20 mouse cellular contexts compared by ENCODE assay signal in the genomic region with DNA sequence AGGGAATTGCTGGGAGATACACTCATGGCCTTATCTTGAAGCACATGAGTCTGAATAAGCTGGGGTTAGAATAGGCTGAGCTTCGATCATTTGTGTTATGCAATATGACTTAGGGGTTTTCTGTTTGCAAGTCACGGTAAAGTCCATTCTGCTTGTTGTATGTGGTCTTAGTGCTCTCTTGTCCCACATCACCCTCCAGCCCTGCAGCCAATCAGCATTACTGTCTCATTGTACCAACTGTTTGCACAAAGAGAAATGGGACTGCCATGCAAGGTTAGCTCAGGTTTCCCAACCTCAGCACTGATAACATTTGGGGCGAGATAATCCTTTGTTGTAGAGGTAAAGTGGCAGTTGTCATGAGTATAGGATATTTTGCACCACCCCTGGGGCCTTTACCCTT. TPM values are rescaled to one million over a fixed set of nuclear protein-coding genes. Genes with fewer than 3 reads are reported as not detected.
A peak's percentile ranks its signal among the peaks of the same experiment; 100 is the strongest.
DNase-seq lines count a peak whose midpoint lies in the region; ATAC-seq and TF ChIP-seq lines count a peak whose summit lies in the region.
"Had no signal": no experiment of that assay in that cellular context is flagged by ENCODE, and none has a peak within 500 bp of the region (broad histone marks: within the 10 kb centered on the region; RNA-seq: fewer than 3 reads in every experiment).

No protein-coding gene starts in this region.

- peaks cover 42% of the 10 kb centered on the region for H3K4me1 ChIP-seq in G1E (ENCODE audit: insufficient read depth, low read depth, low read length)
- peaks cover 16 to 18% of the 10 kb centered on the region in 2 experiments for H3K4me1 ChIP-seq in liver, embryonic 14.5 days (replicated peaks; ENCODE audit: control insufficient read depth in 2 of 2, insufficient read depth in 2 of 2, low read length in 1 of 2)
- H3K4me1 ChIP-seq in hindbrain, embryonic 10.5 days (replicated peaks): peaks cover 12% of the 10 kb centered on the region

- no peak overlapping the region for H3K4me3 ChIP-seq in G1E (ENCODE audit: low read depth, low read length)
- no peak overlapping the region for H3K4me3 ChIP-seq in liver, embryonic 14.5 days (ENCODE audit: insufficient read depth in 1 of 2, low read depth in 2 of 2, low read length in 2 of 2)
- no peak overlapping the region for H3K4me3 ChIP-seq in hindbrain, embryonic 10.5 days
- H3K4me3 ChIP-seq: embryonic facial prominence, embryonic 12.5 days; forebrain, embryonic 15.5 days; heart, embryonic 12.5 days; hindbrain, embryonic 15.5 days had no signal

- peak; percentile 30 for ATAC-seq in G1E (ENCODE audit: extremely low read depth, insufficient number of reproducible peaks, low FRiP score, poor library complexity, severe bottlenecking)
- peak; percentile 24 for ATAC-seq in liver, embryonic 14.5 days (ENCODE audit: insufficient read depth)
- ATAC-seq in megakaryocyte progenitor cell, adult 5-6 weeks (replicated peaks; ENCODE audit: poor library complexity): peak; percentile 2; the same call in 1 of the 2 replicates
- ATAC-seq: activated CD4-positive, CD25-positive, alpha-beta regulatory T cell, adult 4 months; forebrain, embryonic 15.5 days; Patski had no signal

- no peaks in the 10 kb centered on the region for H3K9me3 ChIP-seq in G1E (replicated peaks)
- H3K9me3 ChIP-seq in liver, embryonic 14.5 days (ENCODE audit: control insufficient read depth, low read length): no peaks in the 10 kb centered on the region
- no peaks in the 10 kb centered on the region for H3K9me3 ChIP-seq in hindbrain, embryonic 10.5 days
- H3K9me3 ChIP-seq: embryonic facial prominence, embryonic 12.5 days; forebrain, embryonic 15.5 days; heart, embryonic 12.5 days; hindbrain, embryonic 15.5 days had no signal

- no peak for DNase-seq in G1E (ENCODE audit: low spot score)
- peak; percentile 22 for DNase-seq in liver
- peak; percentile 29 to 34 (median 33) for DNase-seq in liver, embryonic 14.5 days (ENCODE audit: low read depth in 3 of 3, low spot score in 3 of 3)
- no peak for DNase-seq in kidney, adult 18-20 months
- no peak for DNase-seq in gastrocnemius, postnatal 25 days
- no peak for DNase-seq in embryo, embryonic 10.5 days (ENCODE audit: low spot score)
- DNase-seq in hindbrain, embryonic 10.5 days (ENCODE audit: low spot score): no peak
- DNase-seq: adrenal gland, adult 2 months; adrenal gland, postnatal 25 days; cerebellum, adult 18-20 months had no signal

- 16% methylated on average over 3 of the region's 3 CpGs for WGBS in liver, embryonic 14.5 days (ENCODE audit: insufficient replicate concordance)
- WGBS in hindbrain, embryonic 10.5 days: 76% methylated on average over 3 of the region's 3 CpGs

- H3K27ac ChIP-seq in liver, embryonic 14.5 days: no peak overlapping the region
- no peak overlapping the region for H3K27ac ChIP-seq in hindbrain, embryonic 10.5 days
- H3K27ac ChIP-seq: embryonic facial prominence, embryonic 12.5 days; forebrain, embryonic 15.5 days; hindbrain, embryonic 15.5 days had no signal

- TF ChIP-seq CTCF in G1E (IDR thresholded peaks at IDR 0.05; ENCODE audit: low read depth, low read length): no peak
- no peak for TF ChIP-seq CTCF in liver, embryonic 14.5 days (IDR thresholded peaks at IDR 0.05; ENCODE audit: low read depth)

- H3K9ac ChIP-seq in liver, embryonic 14.5 days (replicated peaks): no peak overlapping the region
- H3K9ac ChIP-seq: embryonic facial prominence, embryonic 12.5 days; forebrain, embryonic 15.5 days; heart, embryonic 12.5 days; hindbrain, embryonic 15.5 days had no signal

- H3K27me3 ChIP-seq in G1E (ENCODE audit: insufficient read depth, low read length): no peaks in the 10 kb centered on the region
- H3K27me3 ChIP-seq in liver, embryonic 14.5 days (ENCODE audit: control insufficient read depth, insufficient read depth, low read length): no peaks in the 10 kb centered on the region
- H3K27me3 ChIP-seq in hindbrain, embryonic 10.5 days (ENCODE audit: insufficient read depth, poor library complexity, severe bottlenecking): no peaks in the 10 kb centered on the region
- H3K27me3 ChIP-seq: embryonic facial prominence, embryonic 12.5 days; forebrain, embryonic 15.5 days; heart, embryonic 12.5 days; hindbrain, embryonic 15.5 days had no signal

- peak; percentile 20; the same call in 1 of the 2 replicates for TF ChIP-seq EP300 in liver, embryonic 14.5 days (IDR thresholded peaks at IDR 0.05; ENCODE audit: low read depth)

- H3K36me3 ChIP-seq in G1E (replicated peaks): peaks cover 10% of the 10 kb centered on the region
- H3K36me3 ChIP-seq in liver, embryonic 14.5 days (replicated peaks; ENCODE audit: control insufficient read depth, insufficient read depth, low read depth): no peaks in the 10 kb centered on the region
- H3K36me3 ChIP-seq in hindbrain, embryonic 10.5 days: no peaks in the 10 kb centered on the region
- H3K36me3 ChIP-seq: embryonic facial prominence, embryonic 12.5 days; forebrain, embryonic 15.5 days; heart, embryonic 12.5 days; hindbrain, embryonic 15.5 days had no signal

- no peak overlapping the region; the same call in 1 of the 2 replicates for H3K4me2 ChIP-seq in liver, embryonic 14.5 days (ENCODE audit: low read depth)
- H3K4me2 ChIP-seq: embryonic facial prominence, embryonic 12.5 days; forebrain, embryonic 15.5 days; heart, embryonic 12.5 days had no signal

RNA-seq across cellular contexts. Expression of a gene that starts 1.7 kb away (rescaled TPM):
- 15.1 and 17.0 TPM in 2 replicates for total RNA-seq in G1E (2014; fragmentation: Nextera tagmentation)
- 31.5 and 32.3 TPM in 2 replicates for total RNA-seq in G1E (2017)
- 37.7 and 55.2 TPM in 2 replicates for polyA plus RNA-seq in G1E (2012)
- polyA plus RNA-seq in liver, embryonic 14.5 days (2012; rRNA removed): 14.3 and 18.5 TPM in 2 replicates
- polyA plus RNA-seq in liver, embryonic 14.5 days (2014; fragmentation: Nextera tagmentation; extraction: Ambion mirVana): 26.3 and 26.5 TPM in 2 replicates
- total RNA-seq in megakaryocyte progenitor cell, adult 5-6 weeks (2015): 33.7 and 36.6 TPM in 2 replicates
- total RNA-seq in megakaryocyte progenitor cell, adult 5-6 weeks (2017): 71.2 and 73.6 TPM in 2 replicates
- total RNA-seq in gastrocnemius, postnatal 25 days (2021): 10 to 100 TPM; 17.9 to 22.3 TPM
- 32.2 and 39.1 TPM in 2 replicates for polyA plus RNA-seq in hindbrain, embryonic 10.5 days (2016; fragmentation: Nextera tagmentation; extraction: Ambion mirVana)

RNA-seq across cellular contexts. Expression of a gene that starts 39.9 kb away (rescaled TPM):
- total RNA-seq in G1E (2014; fragmentation: Nextera tagmentation): not detected in 2 replicates
- total RNA-seq in G1E (2017): 14.2 and 18.2 TPM in 2 replicates
- 0.22 and 0.24 TPM in 2 replicates for polyA plus RNA-seq in G1E (2012)
- polyA plus RNA-seq in liver, embryonic 14.5 days (2012; rRNA removed): 2.6 and 3.1 TPM in 2 replicates
- 6.3 and 7.5 TPM in 2 replicates for polyA plus RNA-seq in liver, embryonic 14.5 days (2014; fragmentation: Nextera tagmentation; extraction: Ambion mirVana)
- total RNA-seq in megakaryocyte progenitor cell, adult 5-6 weeks (2015): 422 and 485 TPM in 2 replicates
- 323 and 389 TPM in 2 replicates for total RNA-seq in megakaryocyte progenitor cell, adult 5-6 weeks (2017)
- total RNA-seq in gastrocnemius, postnatal 25 days (2021): not detected
- 0.22 and 0.26 TPM in 2 replicates for polyA plus RNA-seq in hindbrain, embryonic 10.5 days (2016; fragmentation: Nextera tagmentation; extraction: Ambion mirVana)
- total RNA-seq: adrenal gland, adult 2 months; adrenal gland, postnatal 25 days; ES-E14; heart, adult 8-10 months; heart, postnatal 25 days had no signal
- polyA plus RNA-seq: Patski had no signal

RNA-seq across cellular contexts. Expression of a gene that starts 58.2 kb away (rescaled TPM):
- total RNA-seq in G1E (2014; fragmentation: Nextera tagmentation): 121 and 123 TPM in 2 replicates
- 67.3 and 75.9 TPM in 2 replicates for total RNA-seq in G1E (2017)
- 24.8 and 42.1 TPM in 2 replicates for polyA plus RNA-seq in G1E (2012)
- 30.4 and 34.1 TPM in 2 replicates for polyA plus RNA-seq in liver, embryonic 14.5 days (2012; rRNA removed)
- polyA plus RNA-seq in liver, embryonic 14.5 days (2014; fragmentation: Nextera tagmentation; extraction: Ambion mirVana): 30.3 and 38.7 TPM in 2 replicates
- 9.7 and 18.1 TPM in 2 replicates for total RNA-seq in megakaryocyte progenitor cell, adult 5-6 weeks (2015)
- 15.4 and 20.7 TPM in 2 replicates for total RNA-seq in megakaryocyte progenitor cell, adult 5-6 weeks (2017)
- total RNA-seq in gastrocnemius, postnatal 25 days (2021): 10 to 100 TPM in 1 of 2 experiments, 1 to 10 TPM in 1; 6.8 to 16.6 TPM
- polyA plus RNA-seq in hindbrain, embryonic 10.5 days (2016; fragmentation: Nextera tagmentation; extraction: Ambion mirVana): 16.2 and 34.1 TPM in 2 replicates

Comparison
In these comparisons a context has a peak if more than half of its experiments do, and no peak if none do; other contexts are left out.
1. DNase-seq: peak in liver (single experiment) and liver, embryonic 14.5 days (3 of 3); none in G1E (single experiment), kidney, adult 18-20 months (single experiment), gastrocnemius, postnatal 25 days (single experiment), embryo, embryonic 10.5 days (single experiment) and hindbrain, embryonic 10.5 days (single experiment).
2. RNA of a gene that starts 39.9 kb away (total RNA-seq): 323 to 485 TPM in megakaryocyte progenitor cell, adult 5-6 weeks; 14.2 to 18.2 TPM in G1E and not detected in gastrocnemius, postnatal 25 days; every median in the first group is over 10 times any median in the second.
3. Peak in every context shown above with its lines, with median percentiles within 50 percentile points of each other: ATAC-seq.